Mouse (Mus musculus) right cerebral cortex, postnatal 36 days (tissue): ENCODE measurements around the gene Ifnk.

Experiments
- DNase-seq, 2 experiments: peaks; one replicate each; pipeline ENCODE4 v3.0.0; 2022; ENCODE audit warnings: low spot score in 2 of 2, mixed read lengths in 1 of 2

Ifnk gene

DNA sequence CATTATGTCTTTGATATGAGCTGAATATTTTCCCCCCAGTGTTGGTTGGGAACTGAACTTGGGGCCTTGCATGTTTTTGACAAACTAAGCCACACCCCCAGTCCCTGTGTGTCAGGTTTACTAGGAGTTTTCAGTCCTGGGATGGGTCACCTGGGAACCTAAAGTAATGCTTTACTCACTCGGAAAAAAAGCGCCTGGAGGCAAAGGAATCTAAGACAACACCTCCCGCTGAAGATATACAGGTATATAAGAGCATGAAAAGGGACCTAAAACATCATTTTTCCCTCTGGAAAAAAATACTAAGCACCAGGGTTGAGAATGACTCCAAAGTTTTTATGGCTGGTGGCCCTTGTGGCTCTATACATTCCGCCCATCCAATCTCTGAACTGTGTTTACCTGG lies at the start of gene Ifnk:
TSS of gene Ifnk (plus strand) at position 301 of the 400 bp plus-strand sequence.
- DNase-seq: no peak

GRCm38 (mm10) chr4:35105115-35105773 lies 46.6 kb upstream of the Ifnk start:
- DNase-seq: no peak

GRCm38 (mm10) chr4:35112452-35112851 lies 39.4 kb upstream of the Ifnk start:
- no peak for DNase-seq

GRCm38 (mm10) chr4:35113516-35114248 lies 38.2 kb upstream of the Ifnk start:
- no peak for DNase-seq

DNA sequence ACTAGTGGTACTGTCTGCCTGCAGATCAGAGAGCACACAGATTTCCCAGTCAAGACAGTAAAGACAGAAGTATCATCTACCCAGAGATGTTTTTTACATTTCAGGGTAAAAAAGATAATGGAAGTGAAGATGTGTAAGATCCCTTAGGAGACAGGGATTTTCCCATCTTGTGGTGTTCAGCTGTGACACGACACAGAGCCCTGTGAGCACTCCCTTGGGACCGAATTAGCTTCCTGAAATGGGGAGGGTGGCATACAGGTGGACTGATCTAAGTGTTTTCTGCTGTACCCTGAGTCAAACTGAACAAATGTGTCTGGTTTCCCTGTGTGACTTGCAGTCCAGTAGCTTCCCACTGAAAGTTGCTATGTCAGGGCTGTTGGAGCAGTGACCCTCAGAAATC lies 36.9 kb upstream of the Ifnk start:
- no peak for DNase-seq

DNA sequence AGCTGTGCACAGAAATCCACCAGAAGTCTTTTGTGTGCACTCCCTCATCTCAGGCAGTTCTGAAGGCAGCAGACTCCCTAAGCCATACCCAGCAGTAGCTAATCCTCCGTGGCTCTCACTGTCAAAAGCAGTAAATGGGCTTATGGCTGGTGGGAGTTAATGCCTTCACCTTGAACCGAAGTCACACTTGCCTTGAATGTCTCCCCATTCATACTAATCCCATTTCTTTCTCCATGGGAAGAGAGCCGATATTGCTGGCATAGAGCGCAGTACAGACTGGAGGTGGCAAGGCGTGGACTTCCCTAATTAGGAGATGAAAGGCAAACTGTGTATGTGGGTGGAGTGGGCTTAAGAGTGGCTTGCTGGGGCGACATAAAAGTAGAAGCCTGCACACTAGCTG lies 35.9 kb upstream of the Ifnk start:
- no peak for DNase-seq

DNA sequence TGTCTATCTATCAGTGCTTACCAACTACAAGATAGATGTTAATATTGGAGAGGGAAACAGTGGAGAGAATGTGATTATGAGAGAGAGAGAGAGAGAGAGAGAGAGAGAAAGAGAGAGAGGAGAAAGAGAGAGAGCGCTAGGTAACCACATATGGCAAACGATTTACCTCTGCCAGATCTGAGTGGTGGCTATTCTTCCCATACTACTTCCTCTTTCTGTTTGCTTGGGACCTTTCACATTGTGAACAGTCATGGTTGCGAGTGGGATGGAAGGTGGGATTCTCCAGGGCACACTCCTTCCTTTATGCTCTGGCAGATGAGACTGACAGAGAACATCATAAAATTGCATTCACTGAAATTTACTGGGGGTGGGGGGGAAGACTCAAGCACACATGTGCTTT lies 34.7 kb upstream of the Ifnk start:
- no peak for DNase-seq

DNA sequence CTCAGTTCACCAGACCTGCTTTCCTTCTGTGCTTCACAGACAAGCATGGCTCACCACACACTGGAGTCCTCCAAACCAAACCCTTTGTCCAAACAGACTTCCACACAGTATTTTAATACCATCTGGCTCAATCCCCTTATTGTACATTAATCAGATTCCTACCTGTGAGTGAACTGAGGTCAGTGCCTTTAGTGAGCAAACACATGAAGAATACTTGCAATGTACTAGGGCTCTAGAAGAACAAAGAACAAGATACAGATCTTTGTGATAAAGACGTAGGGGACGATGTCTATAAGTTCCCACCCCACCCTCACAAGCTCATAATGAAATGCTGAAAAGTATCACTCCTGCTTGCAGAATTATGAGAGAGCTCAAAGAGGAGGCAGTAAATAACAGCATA lies 33.0 kb upstream of the Ifnk start:
- DNase-seq: no peak

- DNase-seq: no peak
These were observed 31.7 kb upstream of the Ifnk start for GRCm38 (mm10) chr4:35120159-35120558.

DNA sequence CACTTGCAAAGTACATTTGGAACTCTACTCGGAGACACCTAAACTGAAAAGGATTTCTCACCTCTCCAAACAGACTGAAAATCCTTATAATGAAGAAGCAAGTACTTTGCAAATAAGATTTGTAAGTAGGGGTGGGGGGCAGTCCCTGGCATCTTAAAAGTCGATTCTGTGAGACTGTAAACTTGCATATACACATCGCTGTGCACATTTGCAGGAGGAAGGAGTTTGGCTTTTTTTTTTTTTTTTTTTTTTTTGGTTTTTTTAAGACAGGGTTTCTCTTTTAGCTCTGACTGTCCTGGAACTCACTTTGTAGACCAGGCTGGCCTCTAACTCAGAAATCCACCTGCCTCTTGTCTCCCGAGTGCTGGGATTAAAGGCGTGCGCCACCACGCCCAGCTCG lies 31.3 kb upstream of the Ifnk start:
- DNase-seq: no peak

DNA sequence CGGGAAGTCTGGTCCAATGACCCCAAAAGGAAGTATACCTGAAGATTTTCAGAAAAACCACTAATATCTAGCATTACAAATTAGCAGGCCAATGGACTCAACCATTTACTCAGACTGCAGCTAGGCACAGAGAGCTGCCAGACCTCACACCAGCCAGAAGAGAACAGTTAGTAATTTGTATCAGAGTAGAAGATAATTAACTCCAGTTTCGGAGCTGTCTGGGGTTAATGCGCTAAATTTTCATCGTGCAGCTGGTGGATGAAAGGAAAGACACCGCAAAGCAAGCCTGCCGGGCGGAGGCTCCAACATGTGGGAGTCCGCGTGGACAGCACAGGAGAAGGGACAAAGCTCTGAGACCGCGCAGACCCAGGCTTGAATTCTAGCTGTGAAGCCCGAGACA lies 30.8 kb upstream of the Ifnk start:
- no peak for DNase-seq

DNA sequence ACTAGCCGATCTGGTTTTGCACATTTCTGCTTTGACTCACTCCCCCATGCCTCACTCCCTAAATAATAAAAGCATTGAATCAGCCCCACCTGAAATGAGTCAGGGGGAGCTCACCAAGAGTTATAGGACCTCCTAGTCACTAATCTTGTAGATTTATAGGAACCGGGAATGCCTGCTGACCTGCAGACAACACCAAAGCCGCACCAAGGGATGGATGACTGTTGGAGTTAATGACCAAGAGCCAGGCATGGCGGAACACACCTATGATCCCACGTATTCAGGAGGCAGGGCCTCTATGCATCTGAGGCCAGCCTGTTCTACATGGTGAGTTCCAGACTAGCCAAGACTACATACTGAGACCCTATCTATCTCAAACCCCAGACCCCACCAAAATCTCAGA lies 28.8 kb upstream of the Ifnk start:
- DNase-seq: no peak

DNA sequence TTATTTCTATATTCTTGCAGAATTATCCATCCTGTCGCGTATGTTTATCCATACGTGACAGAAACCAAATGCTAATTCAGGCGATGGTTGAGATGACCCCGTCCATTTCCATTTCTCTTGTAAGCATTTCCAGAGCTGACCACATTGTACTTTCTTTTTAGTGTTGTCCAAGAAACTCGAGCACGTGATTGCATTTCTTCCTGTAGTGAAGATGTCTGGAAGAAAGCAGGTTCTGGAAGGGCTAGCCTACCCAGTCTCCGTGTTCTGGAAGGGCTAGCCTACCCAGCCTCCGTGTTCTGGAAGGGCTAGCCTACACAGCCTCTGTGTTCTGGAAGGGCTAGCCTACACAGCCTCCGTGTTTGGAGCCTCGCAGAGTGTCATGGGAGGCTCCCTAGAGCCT lies 27.8 kb upstream of the Ifnk start:
- no peak for DNase-seq

GRCm38 (mm10) chr4:35125299-35125777 lies 26.5 kb upstream of the Ifnk start:
- DNase-seq: no peak

- DNase-seq: no peak
These were observed 25.1 kb upstream of the Ifnk start for GRCm38 (mm10) chr4:35126776-35127175.

DNA sequence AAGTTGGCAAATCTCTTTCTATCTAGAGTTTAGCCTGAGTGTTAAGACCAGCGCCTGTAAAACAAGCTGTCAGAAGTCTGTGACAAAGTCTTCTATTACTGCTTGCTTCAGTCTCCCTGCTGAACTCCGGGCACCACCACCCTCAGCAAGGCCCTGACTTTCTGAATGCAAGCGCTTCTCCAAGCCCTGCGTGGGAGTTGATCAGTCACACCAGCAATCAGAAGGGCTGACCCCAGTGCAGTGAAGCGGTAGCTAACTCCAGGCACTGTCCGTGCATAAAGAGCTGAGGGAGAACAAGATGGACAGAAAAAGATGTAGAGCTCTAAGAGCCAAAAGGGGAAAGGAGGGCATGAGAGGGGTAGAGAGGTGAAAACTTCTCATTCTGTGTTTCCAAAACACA lies 24.1 kb upstream of the Ifnk start:
- no peak for DNase-seq

GRCm38 (mm10) chr4:35130411-35130948 lies 21.4 kb upstream of the Ifnk start:
- DNase-seq: no peak

DNA sequence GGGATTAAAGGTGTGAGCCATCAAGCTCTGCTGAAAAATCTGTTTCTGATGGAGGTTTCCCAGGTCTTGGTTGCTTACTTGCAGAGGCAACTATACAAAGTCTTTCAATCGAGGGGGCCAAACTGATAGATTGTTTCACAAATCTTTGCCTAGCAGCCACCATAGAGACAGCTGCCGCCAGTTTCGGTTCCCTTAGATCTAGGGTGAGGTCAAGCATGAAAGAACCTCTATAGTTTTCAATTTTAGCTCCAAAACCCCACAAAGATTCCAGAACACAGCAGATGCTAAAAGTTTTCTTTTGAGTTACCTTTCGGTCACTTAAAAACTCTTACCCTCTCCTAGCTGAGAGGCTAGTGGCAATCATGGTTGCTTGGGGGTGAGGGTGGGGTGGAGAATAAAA lies 20.3 kb upstream of the Ifnk start:
- DNase-seq: no peak

GRCm38 (mm10) chr4:35133411-35133810 lies 18.4 kb upstream of the Ifnk start:
- DNase-seq: no peak

DNA sequence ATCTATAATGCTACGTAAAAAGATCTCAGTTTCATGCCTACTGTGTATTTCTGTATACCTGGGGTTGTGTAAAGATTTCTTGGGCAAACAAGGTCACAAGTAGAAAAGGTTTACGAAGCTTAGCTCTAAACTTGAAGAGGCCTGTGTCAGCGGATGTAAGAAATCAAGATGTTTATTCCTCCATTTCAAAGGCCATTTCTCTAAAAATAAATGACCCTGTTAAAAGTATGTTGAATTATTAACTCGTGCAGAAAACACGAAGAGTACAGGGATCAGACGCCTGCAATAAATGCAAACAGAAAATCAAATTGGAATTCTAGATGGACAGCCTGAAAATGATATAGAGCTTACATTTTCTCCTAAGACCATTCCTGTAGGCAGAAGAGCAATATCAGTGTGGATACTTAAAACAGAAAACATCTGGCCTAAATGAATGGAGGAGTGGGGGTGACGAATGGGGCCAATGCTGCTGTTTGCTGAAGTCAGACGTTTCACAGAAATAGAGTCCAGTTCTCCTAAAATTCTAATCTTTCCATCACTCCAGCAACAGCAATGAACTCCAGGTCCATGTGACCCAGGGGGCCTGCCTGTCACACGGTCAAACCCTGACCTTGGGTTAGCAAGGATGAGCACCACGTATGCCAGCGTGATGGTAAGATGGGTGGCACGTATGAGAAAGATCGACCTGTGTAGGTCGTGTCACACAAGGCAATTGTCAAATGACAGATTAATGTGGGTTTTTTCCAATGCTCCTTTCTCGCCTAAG lies 16.8 kb upstream of the Ifnk start:
- no peak for DNase-seq

DNA sequence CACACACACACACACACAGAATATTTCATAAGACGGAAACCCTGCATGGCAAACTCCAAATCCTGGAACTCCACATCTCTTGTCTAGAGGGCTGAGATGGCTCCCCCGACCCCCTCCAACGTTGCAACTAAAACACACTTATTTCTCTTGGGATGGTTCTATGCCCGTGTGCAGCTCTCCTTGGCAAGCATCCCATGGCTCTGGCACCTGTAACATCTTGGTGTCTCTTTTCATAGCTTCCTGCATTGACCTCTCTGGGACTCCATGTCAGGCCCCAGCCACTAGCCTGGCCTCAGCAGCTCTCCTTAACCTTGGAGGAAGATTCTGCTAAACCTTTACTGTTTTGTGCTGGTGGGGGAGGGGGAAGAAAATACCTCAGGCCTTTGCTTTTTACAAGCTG lies 16.1 kb upstream of the Ifnk start:
- no peak for DNase-seq

- DNase-seq: no peak
These were observed 14.9 kb upstream of the Ifnk start for GRCm38 (mm10) chr4:35136996-35137395.
